Mouse (Mus musculus): ENCODE measurements around the gene Kdm1a. TPM values are rescaled to one million over a fixed set of nuclear protein-coding genes. Genes with fewer than 3 reads are reported as not detected.

Gene Kdm1a
- total RNA-seq, 1 experiment from 2014 or later = 40.7 TPM

DNA sequence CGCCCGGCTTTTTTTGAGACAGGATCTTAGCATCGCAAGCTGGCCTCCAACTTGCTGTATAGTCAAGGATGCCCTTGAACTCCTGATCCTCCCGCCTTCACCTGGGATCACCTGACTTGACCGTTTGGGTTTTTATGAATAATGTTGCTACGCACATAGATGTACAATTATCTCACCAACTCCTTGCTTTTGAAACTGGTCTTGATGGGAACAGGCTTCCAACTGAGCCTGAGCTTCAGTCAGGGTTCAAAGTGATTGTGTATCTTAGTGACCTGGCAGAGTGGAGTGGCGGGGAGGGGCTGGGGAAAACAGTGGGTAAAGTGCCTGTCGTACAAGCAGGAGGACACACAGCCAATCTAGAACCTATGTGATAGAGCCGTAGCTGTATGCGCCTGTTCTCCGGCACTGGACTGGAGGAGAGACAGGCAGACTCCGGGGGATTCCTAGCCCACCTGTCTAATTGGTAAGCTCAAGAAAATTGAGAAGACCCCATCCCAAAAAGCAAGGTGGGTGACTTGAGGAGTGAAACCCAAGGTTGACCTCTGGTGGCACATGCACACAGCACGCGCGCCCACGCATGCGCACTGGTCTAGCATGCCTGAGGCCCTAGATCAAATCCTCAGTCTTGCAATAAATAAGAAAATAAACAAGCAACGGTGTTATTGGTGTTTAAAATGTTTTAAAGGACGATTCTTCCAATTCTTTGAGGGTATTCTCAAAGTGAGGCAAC is 3.4 kb upstream of the Kdm1a start:
- no peak for DNase-seq

DNA sequence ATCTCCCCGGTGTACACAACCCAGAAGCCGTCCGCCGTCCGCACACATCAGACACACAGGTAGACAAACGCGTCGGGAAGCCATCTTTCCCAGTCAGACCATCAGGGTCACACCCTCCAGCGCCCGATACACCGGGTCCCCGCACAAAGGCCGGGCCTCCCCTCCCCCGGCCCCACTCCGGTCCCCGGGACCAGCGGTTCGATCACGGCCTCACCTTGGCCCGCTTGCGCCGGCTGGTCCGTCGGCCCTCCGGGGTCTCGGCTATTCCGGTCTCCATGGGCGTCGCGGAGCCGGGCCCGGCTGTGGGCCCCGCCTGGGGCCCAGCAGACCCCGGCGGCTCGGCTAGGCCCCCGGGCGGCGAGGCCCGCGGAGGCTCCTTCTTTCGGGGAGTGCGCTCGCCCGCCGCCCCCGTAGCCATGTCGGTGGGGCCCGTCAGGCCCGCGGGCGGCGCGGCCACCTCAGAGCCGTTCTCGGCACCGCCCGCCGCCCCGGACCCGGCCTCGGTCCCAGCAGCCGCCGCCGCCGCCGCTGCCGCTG is 437 bp downstream of the Kdm1a start:
- DNase-seq = peak; percentile 67

- DNase-seq = peak; percentile 74
Measured at GRCm38 (mm10) chr4:136601476-136601875, 1.0 kb downstream of the Kdm1a start.

DNA sequence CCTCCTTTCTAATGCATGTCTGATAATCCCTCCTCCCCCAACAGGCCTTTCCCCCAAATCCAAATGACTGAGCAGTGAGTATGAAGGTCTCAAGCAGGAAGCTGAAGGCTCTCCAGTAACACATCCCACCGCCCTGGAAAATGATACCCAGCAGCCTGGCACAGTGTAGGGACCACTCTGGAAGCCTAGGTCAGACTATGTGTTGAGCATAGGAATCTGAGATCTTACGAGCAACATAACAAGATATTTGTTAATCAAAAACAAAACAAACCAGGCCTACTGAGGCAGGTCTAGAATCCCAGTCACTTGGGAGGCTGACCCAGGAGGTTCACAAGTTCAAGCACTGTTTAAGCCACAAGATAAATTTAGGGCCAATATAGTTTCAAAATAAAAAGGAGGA is 2.0 kb downstream of the Kdm1a start:
- DNase-seq = no peak

DNA sequence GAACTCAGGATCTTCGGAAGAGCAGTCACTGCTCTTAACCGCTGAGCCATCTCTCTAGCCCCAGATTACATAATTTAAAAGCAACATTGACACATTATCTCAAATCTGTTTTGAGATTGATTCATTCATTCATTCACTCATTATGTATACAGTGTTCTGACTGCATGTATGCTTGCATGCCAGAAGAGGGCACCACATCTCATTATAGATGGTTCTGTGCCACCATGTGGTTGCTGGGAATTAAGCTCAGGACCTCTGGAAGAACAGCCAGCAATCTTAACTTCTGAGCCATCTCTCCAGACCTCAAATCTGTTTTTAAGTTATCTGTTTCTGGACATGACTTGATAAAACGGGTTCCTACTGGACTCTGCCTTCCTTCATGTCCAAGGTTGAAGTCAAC is 2.7 kb downstream of the Kdm1a start:
- DNase-seq = no peak

- no peak for DNase-seq
Measured at GRCm38 (mm10) chr4:136598268-136598876, 4.2 kb downstream of the Kdm1a start.

- DNase-seq = no peak
Measured at GRCm38 (mm10) chr4:136595221-136595620, 7.3 kb downstream of the Kdm1a start.

DNA sequence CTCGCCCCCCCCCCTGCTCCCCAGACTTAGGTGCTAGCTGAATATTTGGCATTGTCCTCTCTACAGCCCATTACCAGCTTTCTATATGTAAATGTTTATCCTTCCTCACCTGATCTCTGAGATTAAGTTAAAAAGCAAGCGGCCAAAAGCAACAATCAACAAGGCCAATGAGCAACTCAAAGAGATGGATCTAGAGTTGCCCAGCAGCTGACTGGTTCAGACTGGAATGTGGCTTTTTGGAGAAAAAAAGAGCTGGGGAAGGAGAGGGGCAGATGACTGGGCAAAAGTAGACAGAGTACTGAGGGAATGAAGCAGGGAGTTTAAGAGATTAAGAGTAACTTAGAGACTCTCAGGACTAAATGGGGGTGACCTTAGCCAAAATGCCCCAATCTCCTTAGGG is 8.5 kb downstream of the Kdm1a start:
- DNase-seq = no peak

DNA sequence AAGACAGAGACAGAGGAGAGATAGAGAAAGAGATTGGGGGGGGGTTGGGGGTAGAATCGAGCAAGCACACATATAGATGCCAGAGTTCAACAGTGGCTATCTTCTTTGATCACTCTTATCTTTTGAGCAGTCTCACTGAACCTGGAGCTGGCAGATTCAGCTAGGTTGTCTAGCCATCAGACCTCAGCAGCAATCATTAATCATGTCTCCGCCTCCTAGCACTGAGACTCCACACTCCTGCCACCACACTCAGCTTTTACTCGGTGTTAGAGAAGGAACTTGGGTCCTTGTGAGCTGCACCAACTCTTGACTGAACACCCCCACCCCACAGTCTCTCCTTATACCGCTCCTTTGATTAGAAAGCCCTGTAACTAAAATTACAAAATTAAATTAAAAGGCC is 10.4 kb downstream of the Kdm1a start:
- DNase-seq = no peak

- DNase-seq = no peak
Measured at GRCm38 (mm10) chr4:136588003-136588402, 14.5 kb downstream of the Kdm1a start.

GRCm38 (mm10) chr4:136587221-136587827 is 15.2 kb downstream of the Kdm1a start:
- DNase-seq = no peak

GRCm38 (mm10) chr4:136581885-136582284 is 20.6 kb downstream of the Kdm1a start:
- DNase-seq = no peak

- DNase-seq = peak; percentile 23
Measured at GRCm38 (mm10) chr4:136569998-136570397, 32.5 kb downstream of the Kdm1a start.

- DNase-seq = peak; percentile 68
Measured at GRCm38 (mm10) chr4:136568629-136569028, 33.9 kb downstream of the Kdm1a start.

GRCm38 (mm10) chr4:136562755-136563154 is 39.8 kb downstream of the Kdm1a start:
- no peak for DNase-seq

DNA sequence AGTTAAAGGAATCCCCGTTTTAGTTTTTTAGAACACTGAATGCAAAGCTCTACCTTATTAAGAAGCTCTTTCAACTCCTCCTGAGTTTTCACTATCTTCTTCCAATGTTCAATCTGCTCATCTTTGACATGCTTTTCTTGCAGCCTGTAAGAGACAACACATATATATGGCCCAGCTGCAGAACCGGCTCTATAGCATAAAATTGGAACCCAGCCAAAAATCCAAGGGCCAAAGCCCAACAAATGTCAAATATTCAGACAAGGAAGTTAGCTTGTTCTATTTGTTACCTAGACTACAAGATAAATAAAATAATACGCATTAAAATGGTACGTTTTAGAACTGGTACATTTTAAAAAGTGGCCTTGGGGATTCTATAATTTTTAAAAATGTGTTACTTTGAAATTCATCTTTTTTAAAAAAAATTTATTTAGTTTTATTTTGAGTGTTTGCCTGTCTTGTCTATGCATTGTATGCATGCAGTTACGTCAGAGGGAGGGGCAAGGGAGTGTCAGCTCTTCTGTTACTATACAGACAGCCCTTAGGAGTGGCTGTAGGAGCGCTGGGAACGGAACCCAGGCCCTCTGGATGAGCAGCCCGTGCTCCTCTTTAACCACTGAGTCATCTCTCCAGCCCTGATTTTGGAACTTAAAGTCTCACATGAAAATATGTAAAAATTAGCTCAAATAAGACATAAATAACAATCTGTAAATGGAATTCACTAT is 42.1 kb downstream of the Kdm1a start:
- DNase-seq = no peak

- DNase-seq = no peak
Measured at GRCm38 (mm10) chr4:136559690-136560089, 42.8 kb downstream of the Kdm1a start.

DNA sequence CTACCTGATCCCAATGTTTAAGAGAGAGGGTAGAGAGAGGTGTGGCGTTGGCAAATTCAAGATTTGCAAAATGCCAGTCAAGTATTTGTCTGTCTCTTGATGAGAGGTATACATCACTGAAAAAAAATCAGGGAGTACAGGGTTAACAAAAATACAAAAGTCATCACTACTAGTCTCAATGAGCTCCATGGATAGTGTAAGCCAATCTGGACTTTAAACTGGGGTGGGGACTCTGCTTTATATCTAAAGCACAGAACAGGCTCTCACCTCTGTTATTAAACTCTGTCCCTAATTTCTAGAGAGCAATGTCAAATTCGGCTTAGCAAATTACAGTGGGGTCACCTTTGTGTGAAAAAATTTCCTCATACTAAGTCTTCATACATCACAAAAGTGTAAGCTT is 44.9 kb downstream of the Kdm1a start:
- DNase-seq = no peak

- no peak for DNase-seq
Measured at GRCm38 (mm10) chr4:136553108-136553507, 49.4 kb downstream of the Kdm1a start.

DNA sequence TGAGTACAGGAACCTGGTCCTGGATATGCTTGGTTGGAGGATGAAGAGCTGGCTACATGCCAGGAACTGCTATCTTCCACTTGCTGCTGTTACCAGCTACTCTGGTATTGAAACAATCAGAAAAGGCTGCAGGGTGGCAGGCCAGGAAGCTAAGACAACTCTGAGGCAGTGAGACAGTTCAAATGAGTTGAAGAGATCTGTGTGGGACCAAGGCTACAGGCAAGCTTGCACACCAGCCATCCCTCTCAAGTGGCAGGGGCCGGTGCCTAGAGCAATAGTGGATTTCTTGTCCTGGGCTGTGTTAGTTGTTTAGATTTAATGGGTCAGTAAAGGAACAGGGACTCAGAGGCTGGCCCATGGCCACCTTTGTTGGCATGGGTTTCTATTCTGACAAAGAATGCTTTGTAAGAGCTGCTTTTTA is 54.1 kb downstream of the Kdm1a start:
- DNase-seq = no peak

DNA sequence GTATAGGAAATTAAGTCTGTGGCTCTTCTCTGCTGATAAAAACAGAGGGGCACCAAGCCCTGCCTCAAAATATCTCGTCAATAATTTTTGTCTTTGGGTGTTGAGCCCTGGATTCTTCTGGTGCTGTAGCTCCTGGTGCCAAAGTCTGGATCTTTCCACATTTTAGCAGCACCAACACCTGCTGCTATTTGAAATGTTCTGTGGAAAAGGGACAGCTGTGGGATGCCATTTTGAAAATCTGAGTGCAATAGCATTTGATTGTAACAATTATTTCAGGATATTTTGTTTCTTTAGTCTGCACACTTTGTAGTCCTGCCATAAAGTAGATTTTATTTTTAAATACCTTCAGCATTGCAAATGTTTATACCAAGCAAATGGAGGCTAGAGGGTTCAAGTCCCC is 54.8 kb downstream of the Kdm1a start:
- no peak for DNase-seq

DNA sequence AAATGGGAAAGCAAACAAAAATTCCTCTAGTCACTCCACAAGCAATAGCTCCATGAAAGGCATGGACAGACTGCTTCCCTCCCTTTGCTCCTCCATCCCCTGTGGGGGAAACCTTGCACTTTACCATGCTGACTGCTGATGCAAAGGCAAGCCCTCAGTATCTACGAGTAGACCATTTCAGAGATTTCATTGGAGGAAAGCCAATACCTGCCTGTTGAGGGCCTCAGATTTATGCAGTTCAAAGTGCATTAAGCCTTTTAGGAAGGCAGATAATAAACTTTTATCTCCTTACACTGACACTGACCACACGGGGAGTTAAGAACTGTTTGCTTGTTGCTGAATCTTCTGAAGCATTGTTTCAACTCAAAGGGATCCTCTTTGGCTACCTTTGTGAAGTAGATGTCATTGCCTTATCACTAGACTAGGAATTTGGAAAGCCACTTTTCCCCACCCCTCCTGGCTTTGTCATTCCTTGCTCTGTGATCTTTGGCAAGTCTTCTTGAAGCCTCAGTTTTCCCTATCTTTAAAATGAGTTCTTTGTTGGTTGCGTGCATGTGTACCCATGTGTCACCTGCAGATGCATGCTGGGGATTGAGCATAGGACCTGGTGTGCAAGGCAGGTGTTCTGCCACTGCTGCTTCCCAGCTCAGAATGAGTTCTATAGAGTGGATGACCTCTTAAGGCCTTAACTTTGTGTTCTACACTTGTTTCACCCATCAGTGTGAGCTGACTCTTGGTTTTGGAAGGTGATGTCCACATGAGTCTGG is 56.1 kb downstream of the Kdm1a start:
- no peak for DNase-seq
